Mouse (Mus musculus): Measurements from ENCODE around the gene Zfp788. TPM values are rescaled to one million over a fixed set of nuclear protein-coding genes. Genes with fewer than 3 reads are reported as not detected.

Gene Zfp788
- 0.07 and 0.31 TPM in 2 replicates for polyA plus RNA-seq (2012; ENCODE audit: low replicate concordance)

GRCm38 (mm10) chr7:41632409-41633220, at the start of gene Zfp788:
Zfp788 (plus strand) TSS chr7:41633203.

GRCm38 (mm10) chr7:41599034-41599813, 33.8 kb upstream of the Zfp788 start, which contains the start of gene 2610021A01Rik:
2610021A01Rik (plus strand) TSS chr7:41599230.

Other genes with a start within 250 kb of the Zfp788 start
- 0.08 and 0.85 TPM in 2 replicates for gene AI987944, start 239.8 kb upstream of the Zfp788 start, polyA plus RNA-seq (2012; ENCODE audit: low replicate concordance)
- gene Vmn2r57, start 184.5 kb upstream of the Zfp788 start, polyA plus RNA-seq (2012; ENCODE audit: low replicate concordance) = not detected in 2 replicates
- 0.05 TPM in 1 of 2 replicates, not detected in the other for gene Gm20449, start 133.8 kb upstream of the Zfp788 start, polyA plus RNA-seq (2012; ENCODE audit: low replicate concordance)
- 0.60 TPM in 1 of 2 replicates, not detected in the other for gene AW146154, start 133.3 kb upstream of the Zfp788 start, polyA plus RNA-seq (2012; ENCODE audit: low replicate concordance)
- gene Gm6871, start 59.5 kb upstream of the Zfp788 start, polyA plus RNA-seq (2012; ENCODE audit: low replicate concordance) = not detected in 2 replicates
- 0.23 and 1.2 TPM in 2 replicates for gene 2610021A01Rik, start 34.0 kb upstream of the Zfp788 start, polyA plus RNA-seq (2012; ENCODE audit: low replicate concordance)
- not detected in 2 replicates for gene Vmn2r58, start 239.5 kb downstream of the Zfp788 start, polyA plus RNA-seq (2012; ENCODE audit: low replicate concordance)

Measured in leukemia stem cell, adult 10-12 weeks (primary cell).